Mouse (Mus musculus) liver, embryonic 14.5 days (tissue): ENCODE measurements around the gene Duox1. TPM values are rescaled to one million over a fixed set of nuclear protein-coding genes. Genes with fewer than 3 reads are reported as not detected.

ENCODE experiments used
- ATAC-seq: fragments of 200-750 bp; cut with Nextera tagmentation; 2 replicates; pipeline ENCODE4 v1.8.0; 2017; ENCODE audit warnings: moderate number of reproducible peaks, mild to moderate bottlenecking, moderate library complexity; ENCODE audit not compliant: insufficient read depth
- DNase-seq, 3 experiments: peaks; one replicate each; pipeline ENCODE4 v3.0.0-alpha.2; 2012 to 2013; ENCODE audit warnings: low read depth in 3 of 3, low spot score in 3 of 3
- H3K27ac ChIP-seq: fragments of 300-500 bp; sonication (generic); 2 replicates; pipeline ENCODE4 v1.5.1; 2014; ENCODE audit warnings: moderate library complexity, mild to moderate bottlenecking, control low read depth, inconsistent platforms
- H3K27me3 ChIP-seq: fragments of 300-500 bp; sonication (generic); 2 replicates; pipeline ENCODE4 v1.6.1; 2014; ENCODE audit warnings: mild to moderate bottlenecking, low read length, moderate library complexity; ENCODE audit not compliant: control insufficient read depth, insufficient read depth
- H3K36me3 ChIP-seq: fragments of 300-500 bp; sonication (generic); replicated peaks from 2 replicates; pipeline ENCODE4 v1.6.1; 2014; ENCODE audit warnings: low read depth; ENCODE audit not compliant: control insufficient read depth, insufficient read depth
- H3K4me1 ChIP-seq, 2 experiments: fragments of 200-500 bp in 1 of 2; fragments of 300-500 bp in 1 of 2; sonication (generic) in 1 of 2; replicated peaks; 2 replicates each; pipeline ENCODE4 v1.6.1; 2012 to 2014; ENCODE audit warnings: antibody characterized with exemption in 1 of 2, inconsistent platforms in 1 of 2, low read length in 1 of 2; ENCODE audit not compliant: control insufficient read depth in 2 of 2, insufficient read depth in 2 of 2
- H3K4me2 ChIP-seq: fragments of 300-500 bp; sonication (generic); 2 replicates; pipeline ENCODE4 v1.6.1; 2014; ENCODE audit warnings: low read depth, mild to moderate bottlenecking, control low read depth, moderate library complexity
- H3K4me3 ChIP-seq, 2 experiments: fragments of 200-500 bp in 1 of 2; fragments of 300-500 bp in 1 of 2; sonication (generic) in 1 of 2; 2 replicates each; pipeline ENCODE4 v1.5.1; 2012 to 2014; ENCODE audit warnings: low read depth in 2 of 2, low read length in 2 of 2, mild to moderate bottlenecking in 2 of 2, control low read depth in 1 of 2, inconsistent platforms in 1 of 2, moderate library complexity in 1 of 2; ENCODE audit not compliant: insufficient read depth in 1 of 2
- H3K9ac ChIP-seq: fragments of 300-500 bp; sonication (generic); replicated peaks from 2 replicates; pipeline ENCODE4 v1.6.1; 2014; ENCODE audit warnings: mild to moderate bottlenecking, control low read depth, moderate library complexity
- H3K9me3 ChIP-seq: fragments of 300-500 bp; sonication (generic); 2 replicates; pipeline ENCODE4 v1.6.1; 2016; ENCODE audit warnings: low read length, mixed read lengths; ENCODE audit not compliant: control insufficient read depth
- CTCF ChIP-seq: IDR thresholded peaks from 2 replicates; pipeline ENCODE4 v1.5.1; 2016; ENCODE audit warnings: antibody characterized with exemption, low read depth, control low read depth
- EP300 ChIP-seq: IDR thresholded peaks from 2 replicates; pipeline ENCODE4 v1.6.1; 2016; ENCODE audit warnings: antibody characterized with exemption, low read depth
- WGBS: fragments of 180-500 bp; shearing (Covaris S2); extraction: QIAGEN DNeasy Blood & Tissue Kit; methylation state at CpG from one replicate; pipeline ENCODE4 v1.1.7; 2014; ENCODE audit not compliant: insufficient replicate concordance; 5-methylcytosine and 5-hydroxymethylcytosine counted together
- polyA plus RNA-seq, 2 experiments: library from polyadenylated mRNA; depleted of rRNA in 1 of 2; stranded (reverse) in 1 of 2; unstranded in 1 of 2; fragments of >200 nt; fragmentation: Nextera tagmentation in 1 of 2; extraction: Ambion mirVana in 1 of 2; gene quantifications; 2 replicates each; pipeline versions ENCODE4 v1.2.1 to v1.2.3; 2012 to 2014

Duox1 gene
- polyA plus RNA-seq, 2 experiments: not detected

DNA sequence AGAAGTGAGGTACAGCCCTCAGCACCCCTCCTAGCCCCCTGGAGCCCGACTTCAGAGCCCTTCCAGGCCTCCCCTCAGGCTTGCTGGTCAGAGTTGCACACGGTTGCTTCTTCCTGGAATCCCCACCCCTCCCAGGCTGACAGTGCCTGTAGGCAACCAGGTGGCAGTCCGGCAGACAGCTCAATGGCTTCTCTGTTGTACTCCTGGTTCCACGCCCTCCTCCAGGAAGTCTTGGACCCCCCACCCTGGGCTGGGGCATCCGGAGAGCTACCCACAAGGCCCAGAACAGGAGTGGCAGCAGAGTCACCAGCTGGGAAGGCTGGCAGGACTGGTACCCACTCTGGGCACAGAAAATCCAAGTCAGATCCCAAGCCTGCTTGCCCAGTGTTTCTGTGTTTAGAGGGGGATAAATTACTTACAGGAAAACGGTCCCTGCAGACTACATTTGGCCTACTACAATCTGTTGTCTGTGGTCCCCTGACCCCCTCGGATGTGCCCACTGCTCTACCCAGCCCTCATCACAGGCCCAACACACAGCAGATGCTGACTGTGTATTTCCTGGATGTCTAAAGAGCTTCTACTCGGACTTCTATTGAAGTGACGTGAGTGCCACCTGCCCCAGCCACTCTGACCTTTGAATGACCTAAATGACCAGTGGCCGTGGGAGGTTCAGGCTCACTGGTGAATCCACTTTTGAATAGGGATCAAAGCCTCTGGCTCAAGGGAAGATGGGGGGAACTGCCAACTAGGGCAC, 46.6 kb downstream of the Duox1 start:
- Histone ChIP-seq H3K27me3 (no peaks in the 10 kb centered on the region), H3K27ac (no peak overlapping the region), H3K9ac (no peak overlapping the region), H3K36me3 (no peaks in the 10 kb centered on the region; the same call in 1 of the 2 replicates), H3K4me1 (peaks cover 17 to 20% of the 10 kb centered on the region in 2 experiments), H3K4me3 (no peak overlapping the region), H3K4me2 (no peak overlapping the region), H3K9me3 (no peaks in the 10 kb centered on the region)
- TF ChIP-seq EP300 (no peak), CTCF (no peak)
- DNase-seq (no peak), ATAC-seq (no peak)
- WGBS: 49% methylated on average over 10 of the region's 10 CpGs

DNA sequence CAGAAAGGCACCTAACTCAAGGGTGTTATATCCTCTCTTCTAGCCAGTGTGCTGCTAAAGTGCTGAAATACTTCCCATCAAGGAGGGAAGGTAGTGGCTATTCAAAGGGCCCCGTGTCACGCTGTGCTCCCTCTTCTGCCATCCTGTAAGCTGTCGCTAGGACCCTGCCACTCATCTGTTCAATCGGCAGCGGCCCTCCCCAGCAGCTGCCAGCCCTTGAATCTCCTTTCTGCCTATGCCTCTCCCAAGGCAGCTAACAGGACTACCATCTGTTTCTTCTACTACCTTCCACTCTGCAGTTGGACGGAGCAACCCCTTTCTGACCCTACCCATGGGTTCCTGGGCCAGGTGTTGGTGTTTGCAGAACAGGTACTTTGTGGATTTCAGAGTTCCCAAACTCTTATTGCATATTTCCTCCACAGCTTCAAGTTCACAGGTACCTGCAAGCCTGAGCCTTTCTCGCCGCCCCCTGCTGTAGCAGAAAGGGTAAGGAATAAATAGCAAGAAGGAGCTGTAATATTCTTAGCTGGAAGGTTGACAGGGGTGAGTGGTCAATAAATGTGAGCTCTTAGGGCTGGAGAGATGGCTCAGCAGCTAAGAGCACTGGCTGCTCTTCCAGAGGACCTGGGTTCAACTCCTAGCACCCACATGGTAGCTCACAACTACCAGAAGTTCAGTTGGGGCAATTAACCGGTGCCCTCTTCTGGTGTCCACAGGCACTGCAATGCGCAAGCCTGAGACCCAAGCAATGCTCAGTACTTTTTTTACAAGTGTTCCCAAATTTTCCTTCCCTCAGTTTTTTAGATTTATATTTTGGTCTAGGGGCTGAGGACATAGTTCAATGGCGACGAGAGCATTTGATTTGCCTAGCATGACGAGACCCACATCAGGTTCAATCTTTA, 47.4 kb downstream of the Duox1 start:
- Histone ChIP-seq H3K4me1 (peaks cover 23 to 27% of the 10 kb centered on the region in 2 experiments), H3K4me2 (no peak overlapping the region), H3K9ac (no peak overlapping the region), H3K27ac (no peak overlapping the region), H3K36me3 (no peaks in the 10 kb centered on the region; the same call in 1 of the 2 replicates), H3K4me3 (no peak overlapping the region), H3K9me3 (no peaks in the 10 kb centered on the region), H3K27me3 (no peaks in the 10 kb centered on the region)
- peak; percentile 57 for TF ChIP-seq CTCF
- no peak for TF ChIP-seq EP300
- ATAC-seq (no peak), DNase-seq (no peak)
- WGBS: 88% methylated on average over 13 of the region's 13 CpGs

DNA sequence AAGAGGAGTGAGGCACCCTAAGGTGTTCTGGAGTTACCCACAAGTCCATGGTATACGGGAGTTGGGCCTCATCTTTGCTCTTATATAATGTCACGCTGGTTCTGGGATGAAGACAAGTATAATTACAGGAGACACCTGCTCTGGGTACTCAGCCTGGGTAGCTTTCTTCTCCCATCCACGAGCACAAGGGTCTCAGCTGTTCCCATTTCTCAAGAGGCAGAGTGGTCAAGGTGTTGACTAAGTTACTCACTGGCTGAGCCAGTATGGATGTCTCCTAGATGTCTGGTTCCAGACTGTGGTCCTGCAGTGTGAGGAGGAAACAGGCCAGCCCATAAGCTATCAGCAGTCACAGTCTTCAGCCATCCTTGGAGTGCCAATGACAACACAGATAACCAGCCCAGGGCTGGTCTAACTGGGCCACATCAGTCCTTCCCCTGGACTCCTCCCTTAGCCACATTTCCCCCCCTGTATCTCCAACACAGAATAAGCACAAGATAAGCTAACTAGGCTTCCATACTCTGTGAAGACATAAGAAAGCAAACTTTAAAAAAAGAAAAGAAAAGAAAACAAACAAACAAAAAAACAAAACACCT, 49.0 kb downstream of the Duox1 start:
- TF ChIP-seq EP300 (peak; percentile 57), CTCF (no peak)
- DNase-seq (peak in 2 of 3 experiments; percentile 78 to 79), ATAC-seq (peak; percentile 83)
- Histone ChIP-seq H3K36me3 (no peaks in the 10 kb centered on the region; the same call in 1 of the 2 replicates), H3K4me3 (no peak overlapping the region), H3K4me1 (peaks cover 25 to 33% of the 10 kb centered on the region in 2 experiments), H3K9ac (no peak overlapping the region), H3K27me3 (no peaks in the 10 kb centered on the region), H3K9me3 (no peaks in the 10 kb centered on the region), H3K4me2 (peak overlapping the region; percentile 48), H3K27ac (peak overlapping the region; percentile 66)
- 50% methylated on average over 3 of the region's 3 CpGs for WGBS

DNA sequence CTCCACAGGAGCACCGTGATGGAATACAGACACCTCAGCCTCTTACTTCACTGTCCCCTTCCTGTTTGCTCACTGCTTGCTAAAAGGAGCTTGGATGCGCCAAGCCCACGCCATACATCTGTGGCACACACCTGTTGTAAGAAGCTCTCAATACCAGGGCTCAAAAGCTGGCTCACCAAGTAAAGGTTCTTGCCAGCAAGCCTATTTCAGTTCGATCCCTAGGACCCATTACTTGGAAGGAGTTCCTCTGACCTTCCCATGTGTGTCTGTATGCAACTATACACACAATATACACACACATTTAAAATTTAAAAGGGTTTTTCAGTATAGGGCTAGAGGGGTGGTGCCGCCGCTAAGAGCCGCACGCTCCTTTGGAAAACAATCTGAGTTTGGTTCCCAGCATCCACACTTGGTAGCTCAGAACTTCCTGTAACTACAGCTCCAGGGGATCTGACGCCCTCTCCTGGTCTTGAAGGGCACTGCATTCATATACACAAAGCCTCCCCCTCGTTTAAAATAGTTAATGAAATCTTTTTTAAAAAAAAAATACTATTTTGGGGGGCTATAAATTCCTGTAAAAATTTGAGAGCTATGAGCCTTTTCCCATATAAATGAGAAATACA, 49.9 kb downstream of the Duox1 start:
- ATAC-seq: no peak
- no peaks in the 10 kb centered on the region; the same call in 1 of the 2 replicates for H3K36me3 ChIP-seq

More for the DNA sequence above, 49.9 kb downstream of the Duox1 start:
- no peak for DNase-seq
- H3K4me1 ChIP-seq: peaks cover 31 to 40% of the 10 kb centered on the region in 2 experiments
- H3K9ac ChIP-seq: no peak overlapping the region; the same call in 1 of the 2 replicates
- 75% methylated on average over 10 of the region's 10 CpGs for WGBS
- H3K27me3 ChIP-seq: no peaks in the 10 kb centered on the region
- H3K4me3 ChIP-seq: no peak overlapping the region
- H3K4me2 ChIP-seq: peak overlapping the region; percentile 48
- no peaks in the 10 kb centered on the region for H3K9me3 ChIP-seq
- peak overlapping the region; percentile 66 for H3K27ac ChIP-seq
- TF ChIP-seq EP300 (no peak), CTCF (peak; percentile 63)
